Mouse (Mus musculus) stomach, embryonic 14.5 days (tissue): ENCODE measurements around the gene Tmem114. TPM values are rescaled to one million over a fixed set of nuclear protein-coding genes. Genes with fewer than 3 reads are reported as not detected.

ENCODE experiments used
- ATAC-seq: fragments of 200-750 bp; cut with Nextera tagmentation; 2 replicates; pipeline ENCODE4 v1.8.0; 2017; ENCODE audit warnings: low read depth, moderate TSS enrichment; ENCODE audit not compliant: insufficient number of reproducible peaks, insufficient read depth, low FRiP score
- H3K27ac ChIP-seq: fragments of 300-500 bp; sonication (generic); 2 replicates; pipeline ENCODE4 v1.5.1; 2014; ENCODE audit warnings: mild to moderate bottlenecking, low read length, moderate library complexity, mixed read lengths
- H3K27me3 ChIP-seq: fragments of 300-500 bp; sonication (generic); 2 replicates; pipeline ENCODE4 v1.6.1; 2014; ENCODE audit warnings: low read length, control low read depth, mixed read lengths; ENCODE audit not compliant: control insufficient read depth, insufficient read depth
- H3K36me3 ChIP-seq: fragments of 300-500 bp; sonication (generic); 2 replicates; pipeline ENCODE4 v1.6.1; 2014; ENCODE audit warnings: mild to moderate bottlenecking, control low read depth, low read length, moderate library complexity, mixed read lengths; ENCODE audit not compliant: control insufficient read depth, insufficient read depth
- H3K4me1 ChIP-seq: fragments of 300-500 bp; sonication (generic); 2 replicates; pipeline ENCODE4 v1.6.1; 2014; ENCODE audit warnings: low read length, control low read depth, mixed read lengths; ENCODE audit not compliant: control insufficient read depth, insufficient read depth
- H3K4me2 ChIP-seq: fragments of 300-500 bp; sonication (generic); replicated peaks from 2 replicates; pipeline ENCODE4 v1.6.1; 2014; ENCODE audit warnings: low read depth, low read length, control low read depth
- H3K4me3 ChIP-seq: fragments of 300-500 bp; sonication (generic); 2 replicates; pipeline ENCODE4 v1.5.1; 2014; ENCODE audit warnings: low read depth, low read length, control low read depth
- H3K9ac ChIP-seq: fragments of 300-500 bp; sonication (generic); replicated peaks from 2 replicates; pipeline ENCODE4 v1.6.1; 2014; ENCODE audit warnings: low read depth, mild to moderate bottlenecking, control low read depth, low read length, moderate library complexity, mixed read lengths
- H3K9me3 ChIP-seq: fragments of 300-500 bp; sonication (generic); 2 replicates; pipeline ENCODE4 v1.6.1; 2016; ENCODE audit warnings: low read depth, low read length, control low read depth; ENCODE audit not compliant: control insufficient read depth
- WGBS: fragments of 180-500 bp; shearing (Covaris S2); extraction: QIAGEN DNeasy Blood & Tissue Kit; methylation state at CpG from one replicate; pipeline ENCODE4 v1.1.7; 2014; 5-methylcytosine and 5-hydroxymethylcytosine counted together
- polyA plus RNA-seq: library from polyadenylated mRNA; unstranded; fragments of >200 nt; fragmentation: Nextera tagmentation; extraction: Ambion mirVana; gene quantifications from 2 replicates; pipeline ENCODE4 v1.2.1, GENCODE M21; 2014

Gene Tmem114
- polyA plus RNA-seq, 1 experiment from 2014 or later, result not detected

- Histone ChIP-seq H3K9me3 (no peaks in the 10 kb centered on the region), H3K9ac (no peak overlapping the region), H3K36me3 (no peaks in the 10 kb centered on the region), H3K4me1 (no peaks in the 10 kb centered on the region), H3K4me3 (no peak overlapping the region), H3K27ac (no peak overlapping the region), H3K4me2 (no peak overlapping the region), H3K27me3 (peaks cover 3% of the 10 kb centered on the region; the same call in 1 of the 2 replicates)
- ATAC-seq, result no peak
- 91% methylated on average over 3 of the region's 3 CpGs for WGBS
Observed at GRCm38 (mm10) chr16:8418126-8418525, 6.8 kb downstream of the Tmem114 start.

- no peak overlapping the region for H3K9ac ChIP-seq
- WGBS, result 68% methylated on average over 20 of the region's 20 CpGs
- H3K4me3 ChIP-seq, result no peak overlapping the region
- no peak overlapping the region for H3K27ac ChIP-seq
- no peaks in the 10 kb centered on the region for H3K9me3 ChIP-seq
- no peaks in the 10 kb centered on the region for H3K4me1 ChIP-seq
- no peaks in the 10 kb centered on the region for H3K36me3 ChIP-seq
- no peaks in the 10 kb centered on the region for H3K27me3 ChIP-seq
- no peak for ATAC-seq
- H3K4me2 ChIP-seq, result no peak overlapping the region
Observed at GRCm38 (mm10) chr16:8417011-8417720, 7.8 kb downstream of the Tmem114 start.

DNA sequence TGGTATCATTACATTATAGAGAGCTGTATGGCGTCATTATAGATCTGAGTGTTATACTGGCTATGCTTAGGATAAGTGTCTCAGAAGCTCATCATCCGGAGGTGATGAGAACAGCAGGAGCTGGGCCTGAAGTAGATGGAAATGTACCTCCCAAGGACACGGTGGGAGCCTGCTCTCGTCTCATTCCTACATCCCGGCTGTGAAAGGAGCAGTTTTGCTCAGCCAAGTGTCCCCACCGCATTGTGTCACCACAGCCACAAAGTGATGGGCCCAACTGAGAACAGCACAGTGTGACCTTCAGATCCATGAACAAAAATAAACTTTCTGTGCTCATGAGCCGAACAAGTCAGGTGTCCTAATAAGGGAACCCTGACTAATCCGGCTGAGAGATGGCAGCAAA, 8.9 kb downstream of the Tmem114 start:
- Histone ChIP-seq H3K27me3 (no peaks in the 10 kb centered on the region), H3K36me3 (no peaks in the 10 kb centered on the region), H3K4me1 (no peaks in the 10 kb centered on the region), H3K4me3 (no peak overlapping the region), H3K9ac (no peak overlapping the region), H3K4me2 (no peak overlapping the region), H3K27ac (no peak overlapping the region), H3K9me3 (no peaks in the 10 kb centered on the region)
- 84% methylated on average over 8 of the region's 8 CpGs for WGBS
- ATAC-seq, result no peak

GRCm38 (mm10) chr16:8413441-8413840, 11.5 kb downstream of the Tmem114 start:
- H3K4me2 ChIP-seq, result no peak overlapping the region
- H3K36me3 ChIP-seq, result no peaks in the 10 kb centered on the region
- H3K27me3 ChIP-seq, result no peaks in the 10 kb centered on the region
- H3K4me1 ChIP-seq, result no peaks in the 10 kb centered on the region
- H3K4me3 ChIP-seq, result no peak overlapping the region
- H3K27ac ChIP-seq, result no peak overlapping the region
- no peaks in the 10 kb centered on the region for H3K9me3 ChIP-seq
- ATAC-seq, result no peak
- H3K9ac ChIP-seq, result no peak overlapping the region
- 67% methylated on average over 8 of the region's 8 CpGs for WGBS

GRCm38 (mm10) chr16:8412213-8412612, 12.7 kb downstream of the Tmem114 start:
- Histone ChIP-seq H3K27ac (no peak overlapping the region), H3K27me3 (no peaks in the 10 kb centered on the region), H3K4me1 (no peaks in the 10 kb centered on the region), H3K9ac (no peak overlapping the region), H3K4me2 (no peak overlapping the region), H3K9me3 (no peaks in the 10 kb centered on the region), H3K4me3 (no peak overlapping the region), H3K36me3 (no peaks in the 10 kb centered on the region)
- peak; percentile 62; the same call in 1 of the 2 replicates for ATAC-seq
- 12% methylated on average over 7 of the region's 7 CpGs for WGBS

DNA sequence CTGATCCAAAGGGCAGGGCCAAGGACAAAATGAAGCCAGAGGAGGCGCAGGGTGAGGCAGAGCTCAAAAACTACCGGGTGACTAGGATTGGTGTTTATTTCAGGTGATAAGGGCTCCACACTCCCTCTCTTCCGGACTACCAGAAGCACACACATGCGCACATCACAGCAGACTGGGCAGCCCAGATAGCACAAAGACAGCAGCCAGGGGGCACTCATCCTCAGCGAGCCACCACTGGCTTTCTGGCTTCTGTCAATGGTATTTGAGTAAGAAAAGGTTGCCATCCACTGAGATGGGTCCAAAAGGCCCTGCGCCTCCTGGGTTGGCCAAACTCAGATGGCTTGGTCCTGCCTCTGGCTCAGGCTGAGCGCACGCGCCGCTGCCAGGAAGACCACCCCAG, 15.7 kb downstream of the Tmem114 start:
- H3K36me3 ChIP-seq, result no peaks in the 10 kb centered on the region

GRCm38 (mm10) chr16:8406708-8407107, 18.2 kb downstream of the Tmem114 start:
- Histone ChIP-seq H3K9me3 (no peaks in the 10 kb centered on the region), H3K4me3 (no peak overlapping the region), H3K9ac (no peak overlapping the region), H3K4me1 (no peaks in the 10 kb centered on the region), H3K27me3 (no peaks in the 10 kb centered on the region), H3K36me3 (no peaks in the 10 kb centered on the region), H3K4me2 (no peak overlapping the region), H3K27ac (no peak overlapping the region)
- ATAC-seq, result peak; percentile 64; the same call in 1 of the 2 replicates
- WGBS, result 1% methylated on average over 6 of the region's 6 CpGs

More for the DNA sequence above, 15.7 kb downstream of the Tmem114 start:
- WGBS, result 26% methylated on average over 10 of the region's 10 CpGs
- H3K4me1 ChIP-seq, result no peaks in the 10 kb centered on the region
- H3K27ac ChIP-seq, result no peak overlapping the region
- no peak overlapping the region for H3K4me2 ChIP-seq
- H3K9ac ChIP-seq, result no peak overlapping the region
- H3K27me3 ChIP-seq, result no peaks in the 10 kb centered on the region
- H3K9me3 ChIP-seq, result no peaks in the 10 kb centered on the region
- no peak overlapping the region for H3K4me3 ChIP-seq
- ATAC-seq, result no peak

DNA sequence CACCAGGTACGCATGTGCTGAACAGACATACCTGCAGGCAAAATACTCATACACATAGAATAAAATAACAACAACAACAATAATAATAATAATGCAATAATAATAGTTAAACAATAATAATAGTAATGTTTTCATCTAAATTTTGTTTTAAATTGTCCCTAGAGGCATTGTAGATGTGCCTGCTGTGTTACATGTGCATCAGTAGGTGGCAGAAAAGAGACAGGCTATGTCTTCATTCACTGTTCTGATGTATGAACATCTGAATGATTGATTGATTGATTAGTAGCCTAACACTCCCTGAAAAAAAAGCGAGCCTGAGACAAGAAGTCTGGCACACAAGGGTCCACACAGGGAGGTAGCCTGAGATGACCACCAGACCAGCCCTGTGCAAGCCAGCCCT, 22.3 kb downstream of the Tmem114 start:
- no peak for ATAC-seq
- Histone ChIP-seq H3K4me3 (no peak overlapping the region), H3K36me3 (no peaks in the 10 kb centered on the region), H3K4me2 (no peak overlapping the region), H3K27me3 (no peaks in the 10 kb centered on the region), H3K4me1 (no peaks in the 10 kb centered on the region), H3K9ac (no peak overlapping the region), H3K27ac (no peak overlapping the region), H3K9me3 (no peaks in the 10 kb centered on the region)
- 79% methylated on average over 2 of the region's 2 CpGs for WGBS
